Mouse (Mus musculus) embryonic fibroblast, embryonic 13.5 days (primary cell): Measurements from ENCODE around the gene Cetn4.

Experiments used
- CTCF ChIP-seq: IDR thresholded peaks from 2 replicates; pipeline ENCODE4 v1.5.1; 2011; ENCODE audit warnings: mild to moderate bottlenecking, control low read depth, low read length, moderate library complexity, borderline replicate concordance; ENCODE audit not compliant: insufficient read depth
- POLR2A ChIP-seq: IDR thresholded peaks from 2 replicates; pipeline ENCODE4 v1.6.1; 2011; ENCODE audit warnings: low read depth, mild to moderate bottlenecking, control low read depth, low read length, moderate library complexity

GRCm38 (mm10) chr3:37325317-37326112 lies 13.0 kb upstream of the Cetn4 start:
- no peak for TF ChIP-seq POLR2A
- no peak for TF ChIP-seq CTCF
